Mouse (Mus musculus) mouse embryonic stem cell (cell line): ENCODE measurements around the gene Gm14743.
"Not testable (repeated sequence)": the region's sequence is repeated elsewhere in the genome, so short reads cannot be mapped to it uniquely, and the experiment has no call there.

ENCODE experiments used
- in situ Hi-C, 2 experiments: fragments of 300-500 bp; cut with MboI; formaldehyde crosslinking; loops; 1 replicate in 1 of 2; 3 replicates in 1 of 2; pipeline ENCODE4 v1.14.3; 2019 to 2020; ENCODE audit warnings: low sequenced_read_pairs in 2 of 2, low pct_unique_long_range_greater_than_20kb in 1 of 2, mixed read lengths in 1 of 2; ENCODE audit not compliant: unreplicated experiment in 1 of 2

The Gm14743 gene

GRCm38 (mm10) chrX:78245821-78246220 is at the start of gene Gm14743:
Gene Gm14743 (minus strand): TSS chrX:78245921.
- in situ Hi-C loops: not testable (repeated sequence)

- in situ Hi-C loops: no loop called here
These were observed 42.9 kb downstream of the Gm14743 start for GRCm38 (mm10) chrX:78202829-78203228.

- in situ Hi-C loops: not testable (repeated sequence)
These were observed 43.5 kb downstream of the Gm14743 start for GRCm38 (mm10) chrX:78202220-78202619.
